Mouse (Mus musculus) myocyte (in vitro differentiated cells): ENCODE measurements around the gene Dnah2. TPM values are rescaled to one million over a fixed set of nuclear protein-coding genes. Genes with fewer than 3 reads are reported as not detected.

Source experiments
- H3K27me3 ChIP-seq: one replicate; pipeline ENCODE4 v1.6.1; 2011; ENCODE audit not compliant: control insufficient read depth, insufficient read depth, insufficient read length
- H3K36me3 ChIP-seq: one replicate; pipeline ENCODE4 v1.6.1; 2011; ENCODE audit not compliant: control insufficient read depth, insufficient read depth
- H3K4me2 ChIP-seq: one replicate; pipeline ENCODE4 v1.6.1; 2011; ENCODE audit warnings: low read depth, control low read depth
- H3K4me3 ChIP-seq: one replicate; pipeline ENCODE4 v1.5.1; 2011; ENCODE audit warnings: mild to moderate bottlenecking, control low read depth, moderate library complexity
- H3K79me2 ChIP-seq: one replicate; pipeline ENCODE4 v1.6.1; 2011; ENCODE audit not compliant: control insufficient read depth, insufficient read depth
- H3ac ChIP-seq: one replicate; pipeline ENCODE4 v1.6.1; 2011; ENCODE audit not compliant: control insufficient read depth, insufficient read length
- CEBPB ChIP-seq: IDR thresholded peaks from 2 replicates; pipeline ENCODE4 v1.6.1; 2011; ENCODE audit warnings: mild to moderate bottlenecking, moderate library complexity; ENCODE audit not compliant: poor library complexity, insufficient read depth, severe bottlenecking
- E2F4 ChIP-seq: IDR thresholded peaks from one replicate; pipeline ENCODE4 v1.6.1; 2011; ENCODE audit warnings: mild to moderate bottlenecking, control low read depth, moderate library complexity; ENCODE audit not compliant: insufficient read depth
- MAX ChIP-seq: IDR thresholded peaks from one replicate; pipeline ENCODE4 v1.6.1; 2011; ENCODE audit warnings: low read depth, mild to moderate bottlenecking, control low read depth
- MYOD1 ChIP-seq, 3 experiments: IDR thresholded peaks; one replicate each; pipeline ENCODE4 v1.6.1; 2011; ENCODE audit warnings: control low read depth in 2 of 3, low read depth in 2 of 3, mild to moderate bottlenecking in 2 of 3, moderate library complexity in 1 of 3; ENCODE audit not compliant: insufficient read length in 2 of 3, control insufficient read depth in 1 of 3
- MYOG ChIP-seq, 3 experiments: IDR thresholded peaks; one replicate each; pipeline ENCODE4 v1.6.1; 2011; ENCODE audit warnings: control low read depth in 2 of 3, low read depth in 2 of 3, mild to moderate bottlenecking in 2 of 3; ENCODE audit not compliant: insufficient read length in 2 of 3, control insufficient read depth in 1 of 3, insufficient read depth in 1 of 3
- POLR2A ChIP-seq: IDR thresholded peaks from one replicate; pipeline ENCODE4 v1.6.1; 2011; ENCODE audit warnings: low read depth, mild to moderate bottlenecking, control low read depth, moderate library complexity; ENCODE audit not compliant: insufficient read length
- POLR2AphosphoS2 ChIP-seq: IDR thresholded peaks from one replicate; pipeline ENCODE4 v1.6.1; 2011; ENCODE audit warnings: low read depth, control low read depth; ENCODE audit not compliant: insufficient read length
- REST ChIP-seq: IDR thresholded peaks from one replicate; pipeline ENCODE4 v1.6.1; 2011; ENCODE audit warnings: mild to moderate bottlenecking, control low read depth, moderate library complexity; ENCODE audit not compliant: insufficient read depth, insufficient read length
- SRF ChIP-seq: IDR thresholded peaks from one replicate; pipeline ENCODE4 v1.6.1; 2011; ENCODE audit warnings: low read depth; ENCODE audit not compliant: control insufficient read depth, insufficient read length
- TCF12 ChIP-seq: IDR thresholded peaks from one replicate; pipeline ENCODE4 v1.6.1; 2011; ENCODE audit warnings: mild to moderate bottlenecking, control low read depth; ENCODE audit not compliant: poor library complexity, insufficient read depth, severe bottlenecking
- TCF3 ChIP-seq: IDR thresholded peaks from one replicate; pipeline ENCODE4 v1.6.1; 2011; ENCODE audit warnings: low read depth, control low read depth; ENCODE audit not compliant: insufficient read length
- USF1 ChIP-seq: IDR thresholded peaks from one replicate; pipeline ENCODE4 v1.6.1; 2011; ENCODE audit warnings: low read depth, mild to moderate bottlenecking, control low read depth, moderate library complexity
- polyA plus RNA-seq: library from polyadenylated mRNA; unstranded; fragments of >200 nt; fragmentation: generic; extraction: Trizol; gene quantifications from one replicate; pipeline ENCODE4 v1.2.1, GENCODE M21; 2012; ENCODE audit warnings: missing spikeins

Gene Dnah2
- polyA plus RNA-seq, 1 experiment = 0.24 TPM

DNA sequence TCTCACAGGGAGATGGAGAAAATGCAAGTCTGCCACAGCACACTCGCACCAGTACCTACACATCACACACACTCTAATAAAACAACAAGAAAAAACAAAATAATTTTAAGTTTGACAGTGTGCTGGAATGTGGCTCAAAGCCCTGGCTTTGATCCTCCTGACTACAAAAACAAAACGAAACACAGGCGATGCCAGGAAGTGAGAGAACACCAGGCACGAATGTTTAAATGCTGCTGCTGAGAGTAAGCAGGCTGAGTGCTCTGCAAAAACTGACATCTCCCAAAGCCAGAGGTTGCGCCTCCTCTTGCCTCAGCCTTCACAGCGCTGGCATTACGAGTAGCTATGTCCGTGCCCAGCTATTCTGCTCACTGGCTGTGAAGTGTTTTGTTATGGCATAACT lies 16.2 kb upstream of the Dnah2 start:
- H3K79me2 ChIP-seq = no peaks in the 10 kb centered on the region
- peaks cover 11% of the 10 kb centered on the region for H3K36me3 ChIP-seq
- no peak overlapping the region for H3ac ChIP-seq
- no peak for TF ChIP-seq USF1
- no peak for TF ChIP-seq SRF
- no peak for TF ChIP-seq TCF12
- no peak for TF ChIP-seq REST
- TF ChIP-seq MAX = no peak
- TF ChIP-seq E2F4 = no peak
- no peak for TF ChIP-seq CEBPB
- TF ChIP-seq POLR2AphosphoS2 = no peak
- TF ChIP-seq TCF3 = no peak
- no peak for TF ChIP-seq MYOD1 (IDR thresholded peaks at IDR 0.05; ENCODE audit: control insufficient read depth in 1 of 3, insufficient read length in 2 of 3, low read depth in 2 of 3)
- TF ChIP-seq MYOG (IDR thresholded peaks at IDR 0.05; ENCODE audit: control insufficient read depth in 1 of 3, insufficient read depth in 1 of 3, insufficient read length in 2 of 3, low read depth in 2 of 3) = no peak
- no peak for TF ChIP-seq POLR2A
- H3K27me3 ChIP-seq = no peaks in the 10 kb centered on the region
- no peak overlapping the region for H3K4me2 ChIP-seq
- no peak overlapping the region for H3K4me3 ChIP-seq

DNA sequence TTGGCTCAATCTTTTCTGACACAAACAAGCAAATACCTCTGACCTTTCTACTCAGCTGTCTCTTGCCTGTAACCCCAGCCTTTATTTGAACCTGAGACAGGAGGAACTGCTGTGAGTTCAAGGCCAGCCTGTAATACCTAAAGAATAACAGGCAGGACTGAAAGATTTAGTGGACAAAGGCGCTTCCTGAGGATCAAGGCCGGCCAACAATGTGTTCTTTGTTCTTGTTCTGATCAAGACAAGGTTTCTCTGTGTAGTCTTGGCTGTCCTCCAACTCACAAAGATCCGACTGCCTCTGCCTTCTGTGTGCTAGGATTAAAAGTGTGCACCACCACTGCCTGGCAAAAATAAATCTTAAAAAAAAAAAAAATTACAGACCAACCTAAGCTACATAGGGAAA lies 15.5 kb upstream of the Dnah2 start:
- H3K79me2 ChIP-seq = no peaks in the 10 kb centered on the region
- H3K4me3 ChIP-seq = no peak overlapping the region
- no peaks in the 10 kb centered on the region for H3K27me3 ChIP-seq
- H3K36me3 ChIP-seq = peaks cover 11% of the 10 kb centered on the region
- TF ChIP-seq TCF3 = no peak
- TF ChIP-seq MYOG (IDR thresholded peaks at IDR 0.05; ENCODE audit: control insufficient read depth in 1 of 3, insufficient read depth in 1 of 3, insufficient read length in 2 of 3, low read depth in 2 of 3) = no peak
- no peak for TF ChIP-seq E2F4
- no peak for TF ChIP-seq REST
- no peak for TF ChIP-seq MYOD1 (IDR thresholded peaks at IDR 0.05; ENCODE audit: control insufficient read depth in 1 of 3, insufficient read length in 2 of 3, low read depth in 2 of 3)
- TF ChIP-seq CEBPB = no peak
- no peak overlapping the region for H3ac ChIP-seq
- H3K4me2 ChIP-seq = no peak overlapping the region

DNA sequence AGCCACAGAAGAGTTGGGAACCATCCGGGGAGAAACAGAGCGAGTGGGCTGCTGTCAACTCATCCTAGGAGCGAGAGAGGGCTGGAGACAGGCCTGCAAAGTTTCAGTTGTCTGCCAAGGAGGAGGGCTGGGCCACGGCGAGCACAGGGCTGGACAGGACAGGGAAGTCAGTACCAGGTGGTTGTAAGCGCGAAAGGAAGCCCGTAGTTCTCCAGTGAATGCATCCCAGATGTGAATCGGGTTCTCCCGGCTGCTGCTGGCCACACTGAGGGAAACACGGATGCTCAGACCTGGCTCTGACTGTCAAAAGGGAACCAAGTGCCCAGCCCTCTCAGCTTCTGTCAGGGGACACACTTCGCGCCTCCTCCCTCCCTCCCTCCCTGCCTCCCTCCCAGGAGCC lies 14.5 kb upstream of the Dnah2 start:
- no peak overlapping the region for H3K4me3 ChIP-seq
- no peak overlapping the region for H3ac ChIP-seq
- no peaks in the 10 kb centered on the region for H3K79me2 ChIP-seq
- no peaks in the 10 kb centered on the region for H3K27me3 ChIP-seq
- no peak overlapping the region for H3K4me2 ChIP-seq
- H3K36me3 ChIP-seq = peaks cover 11% of the 10 kb centered on the region
- no peak for TF ChIP-seq MYOD1 (IDR thresholded peaks at IDR 0.05; ENCODE audit: control insufficient read depth in 1 of 3, insufficient read length in 2 of 3, low read depth in 2 of 3)
- TF ChIP-seq TCF12 = no peak
- TF ChIP-seq USF1 = no peak
- TF ChIP-seq MYOG (IDR thresholded peaks at IDR 0.05; ENCODE audit: control insufficient read depth in 1 of 3, insufficient read depth in 1 of 3, insufficient read length in 2 of 3, low read depth in 2 of 3) = no peak
- no peak for TF ChIP-seq SRF
- no peak for TF ChIP-seq MAX
- TF ChIP-seq TCF3 = no peak
- no peak for TF ChIP-seq POLR2AphosphoS2
- TF ChIP-seq POLR2A = no peak
- TF ChIP-seq REST = no peak
- no peak for TF ChIP-seq CEBPB
- TF ChIP-seq E2F4 = no peak

DNA sequence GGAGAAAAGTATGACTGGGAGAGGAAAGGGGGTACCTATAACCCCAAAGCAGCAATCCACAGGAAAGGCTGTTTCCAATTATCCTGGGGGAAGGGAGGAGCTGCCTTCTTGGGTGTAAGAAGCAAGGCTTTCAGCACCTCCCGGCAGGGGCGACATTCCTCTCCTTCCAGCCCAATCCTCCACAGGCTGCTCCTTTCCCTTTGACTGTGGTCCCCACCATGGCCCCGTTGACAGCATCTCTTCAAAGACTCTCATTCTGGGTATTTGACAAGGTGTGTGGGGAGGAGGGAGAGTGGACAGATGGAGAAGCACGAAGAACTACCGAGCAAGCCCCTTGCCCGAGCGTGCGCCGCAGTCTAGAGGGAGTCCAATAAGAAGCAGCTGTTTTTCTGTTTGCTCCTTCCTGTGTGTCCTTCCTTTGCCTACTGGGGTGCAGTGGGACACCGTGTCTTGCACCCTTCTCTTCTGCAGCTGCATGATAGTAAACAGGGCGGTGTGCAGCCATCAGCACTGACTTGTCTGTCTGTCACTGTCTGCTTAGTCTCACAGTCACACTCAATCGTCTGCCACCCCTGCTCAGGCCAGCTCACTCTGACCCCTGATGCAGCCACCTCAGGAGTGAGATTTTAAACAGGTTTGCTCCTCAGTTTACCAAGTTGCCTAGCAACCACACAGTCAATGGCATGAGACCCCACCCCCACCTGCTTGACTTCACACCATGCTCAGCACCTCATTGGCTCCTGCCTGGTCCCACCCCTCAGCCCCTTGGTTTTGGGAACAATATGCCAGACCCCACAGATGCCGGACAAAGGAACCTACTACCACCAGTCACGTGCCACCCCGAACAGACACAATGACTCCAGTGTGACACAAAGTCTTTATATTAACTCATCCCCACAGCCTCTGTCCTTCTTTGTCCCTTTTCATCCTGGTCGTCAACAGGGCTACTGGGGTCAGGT lies 12.3 kb upstream of the Dnah2 start:
- TF ChIP-seq POLR2AphosphoS2 = no peak
- no peak for TF ChIP-seq TCF3
- no peak for TF ChIP-seq MYOD1 (IDR thresholded peaks at IDR 0.05; ENCODE audit: control insufficient read depth in 1 of 3, insufficient read length in 2 of 3, low read depth in 2 of 3)
- no peak for TF ChIP-seq USF1
- TF ChIP-seq CEBPB = no peak
- TF ChIP-seq MYOG (IDR thresholded peaks at IDR 0.05; ENCODE audit: control insufficient read depth in 1 of 3, insufficient read depth in 1 of 3, insufficient read length in 2 of 3, low read depth in 2 of 3) = no peak
- TF ChIP-seq MAX = no peak
- TF ChIP-seq TCF12 = no peak
- no peak for TF ChIP-seq SRF
- no peak for TF ChIP-seq E2F4
- H3K4me3 ChIP-seq = no peak overlapping the region
- H3ac ChIP-seq = no peak overlapping the region
- H3K4me2 ChIP-seq = no peak overlapping the region
- H3K36me3 ChIP-seq = peaks cover 11% of the 10 kb centered on the region
- H3K27me3 ChIP-seq = no peaks in the 10 kb centered on the region
- H3K79me2 ChIP-seq = no peaks in the 10 kb centered on the region
